Mouse (Mus musculus) cerebellum, adult 2 months (tissue): ENCODE results near the gene Sigmar1.
"Not testable (repeated sequence)": the region's sequence is repeated elsewhere in the genome, so short reads cannot be mapped to it uniquely, and the experiment has no call there.

Experiments used
- CTCF ChIP-seq: fragments of 200-500 bp; IDR thresholded peaks from 2 replicates; pipeline ENCODE4 v1.5.1; 2011; ENCODE audit warnings: low read depth, mild to moderate bottlenecking, control low read depth, low read length, moderate library complexity, borderline replicate concordance; ENCODE audit not compliant: insufficient read depth
- POLR2A ChIP-seq: fragments of 200-500 bp; IDR thresholded peaks from 2 replicates; pipeline ENCODE4 v1.6.1; 2011; ENCODE audit warnings: low read length, control low read depth, borderline replicate concordance; ENCODE audit not compliant: insufficient read depth

- not testable (repeated sequence) for TF ChIP-seq POLR2A, CTCF
These were observed 19.9 kb upstream of the Sigmar1 start for GRCm38 (mm10) chr4:41775840-41776239.
